Mouse (Mus musculus): ENCODE measurements around the gene Celf3. TPM values are rescaled to one million over a fixed set of nuclear protein-coding genes. Genes with fewer than 3 reads are reported as not detected.

The Celf3 gene
- polyA plus RNA-seq, 1 experiment from 2014 or later, result 14.2 TPM

Other genes starting within 250 kb of the Celf3 start
- gene Gm4778, start 214.3 kb upstream of the Celf3 start, polyA plus RNA-seq (2016; fragmentation: Nextera tagmentation; extraction: Ambion mirVana), result not detected in 2 replicates
- gene Them4, start 168.2 kb upstream of the Celf3 start, polyA plus RNA-seq (2016; fragmentation: Nextera tagmentation; extraction: Ambion mirVana), result 11.7 and 12.3 TPM in 2 replicates
- gene Them5, start 136.2 kb upstream of the Celf3 start, polyA plus RNA-seq (2016; fragmentation: Nextera tagmentation; extraction: Ambion mirVana), result not detected in 2 replicates
- 2.8 and 3.6 TPM in 2 replicates for gene C2cd4d, start 115.9 kb upstream of the Celf3 start, polyA plus RNA-seq (2016; fragmentation: Nextera tagmentation; extraction: Ambion mirVana)
- gene Rorc, start 105.5 kb upstream of the Celf3 start, polyA plus RNA-seq (2016; fragmentation: Nextera tagmentation; extraction: Ambion mirVana), result 0.72 and 0.88 TPM in 2 replicates
- gene Lingo4, start 79.8 kb upstream of the Celf3 start, polyA plus RNA-seq (2016; fragmentation: Nextera tagmentation; extraction: Ambion mirVana), result 0.06 and 0.12 TPM in 2 replicates
- 11.8 and 13.9 TPM in 2 replicates for gene Tdrkh, start 65.0 kb upstream of the Celf3 start, polyA plus RNA-seq (2016; fragmentation: Nextera tagmentation; extraction: Ambion mirVana)
- 65.3 and 65.6 TPM in 2 replicates for gene Mrpl9, start 35.0 kb upstream of the Celf3 start, polyA plus RNA-seq (2016; fragmentation: Nextera tagmentation; extraction: Ambion mirVana)
- 0.41 and 0.45 TPM in 2 replicates for gene Oaz3, start 34.4 kb upstream of the Celf3 start, polyA plus RNA-seq (2016; fragmentation: Nextera tagmentation; extraction: Ambion mirVana)
- gene Riiad1, start 2.0 kb downstream of the Celf3 start, polyA plus RNA-seq (2016; fragmentation: Nextera tagmentation; extraction: Ambion mirVana), result 2.0 and 2.3 TPM in 2 replicates
- gene Snx27, start 104.4 kb downstream of the Celf3 start, polyA plus RNA-seq (2016; fragmentation: Nextera tagmentation; extraction: Ambion mirVana), result 59.7 and 61.7 TPM in 2 replicates
- not detected in 2 replicates for gene Gm10972, start 164.8 kb downstream of the Celf3 start, polyA plus RNA-seq (2016; fragmentation: Nextera tagmentation; extraction: Ambion mirVana)
- 4.3 and 4.4 TPM in 2 replicates for gene Tuft1, start 180.6 kb downstream of the Celf3 start, polyA plus RNA-seq (2016; fragmentation: Nextera tagmentation; extraction: Ambion mirVana)
- gene Selenbp2, start 215.3 kb downstream of the Celf3 start, polyA plus RNA-seq (2016; fragmentation: Nextera tagmentation; extraction: Ambion mirVana), result 0.42 TPM in 1 of 2 replicates, not detected in the other